Comparison of ENCODE assay signal across 8 mouse cellular contexts in the genomic region with DNA sequence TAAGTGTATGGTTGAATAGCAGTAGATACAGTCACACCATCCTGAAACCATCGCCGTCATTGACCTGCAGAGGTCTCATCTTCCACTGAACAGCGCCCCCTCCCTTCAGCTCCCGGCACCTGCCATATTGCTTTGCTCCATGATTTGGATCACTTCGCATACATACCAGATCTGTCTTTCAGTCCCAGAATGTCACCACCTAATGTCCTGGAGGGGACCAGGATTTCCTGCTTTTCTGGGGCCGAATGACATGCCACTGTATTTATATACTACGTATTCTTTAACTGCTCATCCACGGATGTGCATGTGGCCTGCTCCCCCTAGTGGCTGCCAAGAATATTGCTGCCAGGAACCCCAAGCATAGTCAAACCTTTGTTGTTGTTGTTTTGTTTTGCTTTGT. TPM values are rescaled to one million over a fixed set of nuclear protein-coding genes. Genes with fewer than 3 reads are reported as not detected.
DNase-seq lines count a peak whose midpoint lies in the region; ATAC-seq lines count a peak whose summit lies in the region.

No protein-coding gene starts in this region.

- DNase-seq in Muller cell, postnatal 12 days (ENCODE audit: inconsistent ontology term), result peak; percentile 73
- DNase-seq in cerebellum, adult 9-11 months, result peak; percentile 80
- peak; percentile 35 to 79 for DNase-seq in frontal cortex, adult 2 months (ENCODE audit: extremely low spot score in 1 of 2, low spot score in 1 of 2)
- DNase-seq in hindbrain, embryonic 14.5 days (ENCODE audit: low spot score), result peak; percentile 84
- DNase-seq in layer of hippocampus, postnatal 25 days (ENCODE audit: extremely low spot score in 1 of 2, low spot score in 1 of 2), result peak; percentile 70 to 82
- DNase-seq in lung, postnatal 14 days, result peak; percentile 82
- peak; percentile 82 for DNase-seq in retina, embryonic 14.5 days (ENCODE audit: low spot score)
- DNase-seq in thymus, postnatal 4 days, result peak; percentile 90

- H3K27ac ChIP-seq in hindbrain, embryonic 14.5 days, result no peak overlapping the region

- H3K27me3 ChIP-seq in hindbrain, embryonic 14.5 days (ENCODE audit: control insufficient read depth, insufficient read depth, low read length), result no peaks in the 10 kb centered on the region

- H3K36me3 ChIP-seq in hindbrain, embryonic 14.5 days (replicated peaks; ENCODE audit: control insufficient read depth, insufficient read depth), result no peaks in the 10 kb centered on the region

- peak overlapping the region; percentile 57 for H3K4me2 ChIP-seq in hindbrain, embryonic 14.5 days (replicated peaks)

- H3K4me1 ChIP-seq in hindbrain, embryonic 14.5 days (replicated peaks; ENCODE audit: control insufficient read depth, insufficient read depth, low read length), result no peaks in the 10 kb centered on the region; the same call in 1 of the 2 replicates

- H3K4me3 ChIP-seq in hindbrain, embryonic 14.5 days (replicated peaks; ENCODE audit: low read length), result peak overlapping the region; percentile 32

- peak overlapping the region; percentile 62 for H3K9ac ChIP-seq in hindbrain, embryonic 14.5 days

- H3K9me3 ChIP-seq in hindbrain, embryonic 14.5 days (ENCODE audit: control insufficient read depth, low read length), result no peaks in the 10 kb centered on the region

- ATAC-seq in hindbrain, embryonic 14.5 days (ENCODE audit: low FRiP score), result peak; percentile 86

- WGBS in hindbrain, embryonic 14.5 days, result 6% methylated on average over 8 of the region's 8 CpGs

RNA-seq across cellular contexts. Expression of a gene that starts 3.1 kb away (rescaled TPM):
- 0.23 and 0.50 TPM in 2 replicates for polyA plus RNA-seq in frontal cortex, adult 2 months (2012; rRNA removed)
- not detected in 2 replicates for polyA plus RNA-seq in hindbrain, embryonic 14.5 days (2014; fragmentation: Nextera tagmentation; extraction: Ambion mirVana)
- under 1 TPM; 0.31 to 0.42 TPM for total RNA-seq in layer of hippocampus, postnatal 25 days (2021)

RNA-seq across cellular contexts. Expression of a gene that starts 13.3 kb away (rescaled TPM):
- polyA plus RNA-seq in frontal cortex, adult 2 months (2012; rRNA removed), result 14.6 and 16.7 TPM in 2 replicates
- 21.2 and 26.2 TPM in 2 replicates for polyA plus RNA-seq in hindbrain, embryonic 14.5 days (2014; fragmentation: Nextera tagmentation; extraction: Ambion mirVana)
- 10 to 100 TPM; 30.1 to 31.9 TPM for total RNA-seq in layer of hippocampus, postnatal 25 days (2021)
